Mouse (Mus musculus) effector memory CD4-positive, alpha-beta T cell, adult 5 months (primary cell): ENCODE measurements around the gene 1700020N01Rik. TPM values are rescaled to one million over a fixed set of nuclear protein-coding genes. Genes with fewer than 3 reads are reported as not detected.

Experiments used
- polyA plus RNA-seq: library from polyadenylated mRNA; unstranded; fragments of 100-300 nt; shearing (Covaris generic); gene quantifications from one replicate; pipeline ENCODE4 v1.2.1, GENCODE M21; 2017

Gene 1700020N01Rik
- polyA plus RNA-seq: not detected

GRCm38 (mm10) chr10:21592896-21593380 is at the start of gene 1700020N01Rik:
1700020N01Rik (plus strand) TSS chr10:21593145.

Other genes with a start within 250 kb of the 1700020N01Rik start
- gene Aldh8a1, start 215.9 kb upstream of the 1700020N01Rik start, polyA plus RNA-seq: not detected